Mouse (Mus musculus): ENCODE measurements around the gene Retreg1. TPM values are rescaled to one million over a fixed set of nuclear protein-coding genes. Genes with fewer than 3 reads are reported as not detected.
A peak's percentile ranks its signal among the peaks of the same experiment; 100 is the strongest.

Retreg1 gene
- total RNA-seq, 2 experiments from 2014 or later = 170 to 181 TPM

- peak overlapping the region; percentile 50 for H3K4me3 ChIP-seq
- intact Hi-C loops (cut with DNase I) = loop anchor here (2.0 kb wide), 2 partner anchors 33 to 41 kb away; no protein-coding TSS in a partner anchor
- H3K27ac ChIP-seq = peak overlapping the region; percentile 95
- DNase-seq = peak; percentile 60
- no peak for TF ChIP-seq CTCF (IDR thresholded peaks at IDR 0.05)
Measured at GRCm38 (mm10) chr15:25915574-25916205, 72.7 kb downstream of the Retreg1 start.

- no peak for TF ChIP-seq CTCF (IDR thresholded peaks at IDR 0.05)
- no peak overlapping the region for H3K4me3 ChIP-seq
- H3K27ac ChIP-seq = peak overlapping the region; percentile 95
- no peak for DNase-seq
- intact Hi-C loops (cut with DNase I) = no loop called here
Measured at GRCm38 (mm10) chr15:25916252-25916651, 73.3 kb downstream of the Retreg1 start.

GRCm38 (mm10) chr15:25918641-25919040 lies 75.7 kb downstream of the Retreg1 start:
- H3K4me3 ChIP-seq = no peak overlapping the region
- DNase-seq = no peak
- intact Hi-C loops (cut with DNase I) = no loop called here
- TF ChIP-seq CTCF (IDR thresholded peaks at IDR 0.05) = no peak
- H3K27ac ChIP-seq = peak overlapping the region; percentile 78

GRCm38 (mm10) chr15:25919995-25920394 lies 77.0 kb downstream of the Retreg1 start:
- Histone ChIP-seq H3K4me3 (no peak overlapping the region), H3K27ac (peak overlapping the region; percentile 20; the same call in 1 of the 2 replicates)
- no peak for DNase-seq
- intact Hi-C loops (cut with DNase I) = no loop called here
- TF ChIP-seq CTCF (IDR thresholded peaks at IDR 0.05) = no peak

- TF ChIP-seq CTCF (IDR thresholded peaks at IDR 0.05) = no peak
- DNase-seq = no peak
- H3K27ac ChIP-seq = 0 out of 2 replicates have a peak overlapping the region, but pooled peaks have one; percentile 12
- intact Hi-C loops (cut with DNase I) = no loop called here
- H3K4me3 ChIP-seq = no peak overlapping the region
Measured at GRCm38 (mm10) chr15:25920886-25921285, 77.9 kb downstream of the Retreg1 start.

- Histone ChIP-seq H3K27ac (peak overlapping the region; percentile 86), H3K4me3 (no peak overlapping the region)
- intact Hi-C loops (cut with DNase I) = no loop called here
- TF ChIP-seq CTCF (IDR thresholded peaks at IDR 0.05) = no peak
- DNase-seq = no peak
Measured at GRCm38 (mm10) chr15:25922007-25922406, 79.0 kb downstream of the Retreg1 start.

GRCm38 (mm10) chr15:25923916-25924315 lies 80.9 kb downstream of the Retreg1 start:
- H3K27ac ChIP-seq = peak overlapping the region; percentile 86
- peak; percentile 51 for DNase-seq
- intact Hi-C loops (cut with DNase I) = no loop called here
- TF ChIP-seq CTCF (IDR thresholded peaks at IDR 0.05) = no peak
- peak overlapping the region; percentile 34 for H3K4me3 ChIP-seq

GRCm38 (mm10) chr15:25926171-25926570 lies 83.2 kb downstream of the Retreg1 start:
- intact Hi-C loops (cut with DNase I) = no loop called here
- no peak overlapping the region for H3K4me3 ChIP-seq
- DNase-seq = no peak
- peak overlapping the region; percentile 65 for H3K27ac ChIP-seq
- TF ChIP-seq CTCF (IDR thresholded peaks at IDR 0.05) = no peak

GRCm38 (mm10) chr15:25927106-25927505 lies 84.1 kb downstream of the Retreg1 start:
- no peak overlapping the region for H3K4me3 ChIP-seq
- intact Hi-C loops (cut with DNase I) = no loop called here
- peak overlapping the region; percentile 65; the same call in 1 of the 2 replicates for H3K27ac ChIP-seq
- TF ChIP-seq CTCF (IDR thresholded peaks at IDR 0.05) = no peak
- DNase-seq = no peak

GRCm38 (mm10) chr15:25928001-25928400 lies 85.0 kb downstream of the Retreg1 start:
- H3K27ac ChIP-seq = peak overlapping the region; percentile 93; the same call in 1 of the 2 replicates
- TF ChIP-seq CTCF (IDR thresholded peaks at IDR 0.05) = no peak

GRCm38 (mm10) chr15:25928831-25929230 lies 85.9 kb downstream of the Retreg1 start:
- no peak for DNase-seq
- intact Hi-C loops (cut with DNase I) = no loop called here
- peak; percentile 58 for TF ChIP-seq CTCF (IDR thresholded peaks at IDR 0.05)
- peak overlapping the region; percentile 93 for H3K27ac ChIP-seq
- peak overlapping the region; percentile 29; the same call in 1 of the 2 replicates for H3K4me3 ChIP-seq

More at GRCm38 (mm10) chr15:25928001-25928400, 85.0 kb downstream of the Retreg1 start:
- no peak for DNase-seq
- H3K4me3 ChIP-seq = no peak overlapping the region
- intact Hi-C loops (cut with DNase I) = no loop called here

- no peak for TF ChIP-seq CTCF (IDR thresholded peaks at IDR 0.05)
- H3K27ac ChIP-seq = peak overlapping the region; percentile 93
- intact Hi-C loops (cut with DNase I) = no loop called here
- DNase-seq = peak; percentile 75
- H3K4me3 ChIP-seq = peak overlapping the region; percentile 34
Measured at GRCm38 (mm10) chr15:25929518-25929917, 86.5 kb downstream of the Retreg1 start.

GRCm38 (mm10) chr15:25929936-25930335 lies 87.0 kb downstream of the Retreg1 start:
- no peak for TF ChIP-seq CTCF (IDR thresholded peaks at IDR 0.05)
- DNase-seq = peak; percentile 72
- Histone ChIP-seq H3K27ac (peak overlapping the region; percentile 93), H3K4me3 (peak overlapping the region; percentile 34)
- intact Hi-C loops (cut with DNase I) = no loop called here

GRCm38 (mm10) chr15:25930657-25931056 lies 87.7 kb downstream of the Retreg1 start:
- intact Hi-C loops (cut with DNase I) = no loop called here
- DNase-seq = no peak
- H3K4me3 ChIP-seq = no peak overlapping the region
- H3K27ac ChIP-seq = peak overlapping the region; percentile 93
- TF ChIP-seq CTCF (IDR thresholded peaks at IDR 0.05) = no peak

All from gastrocnemius, adult 2 months (tissue).